Mouse (Mus musculus) myocyte (in vitro differentiated cells): Measurements from ENCODE around the gene Renbp.

Experiments used
- E2F4 ChIP-seq: IDR thresholded peaks from one replicate; pipeline ENCODE4 v1.6.1; 2011; ENCODE audit warnings: mild to moderate bottlenecking, control low read depth, moderate library complexity; ENCODE audit not compliant: insufficient read depth
- MAX ChIP-seq: IDR thresholded peaks from one replicate; pipeline ENCODE4 v1.6.1; 2011; ENCODE audit warnings: low read depth, mild to moderate bottlenecking, control low read depth
- MYOD1 ChIP-seq, 3 experiments: IDR thresholded peaks; one replicate each; pipeline ENCODE4 v1.6.1; 2011; ENCODE audit warnings: control low read depth in 2 of 3, low read depth in 2 of 3, mild to moderate bottlenecking in 2 of 3, moderate library complexity in 1 of 3; ENCODE audit not compliant: insufficient read length in 2 of 3, control insufficient read depth in 1 of 3
- POLR2A ChIP-seq: IDR thresholded peaks from one replicate; pipeline ENCODE4 v1.6.1; 2011; ENCODE audit warnings: low read depth, mild to moderate bottlenecking, control low read depth, moderate library complexity; ENCODE audit not compliant: insufficient read length
- POLR2AphosphoS2 ChIP-seq: IDR thresholded peaks from one replicate; pipeline ENCODE4 v1.6.1; 2011; ENCODE audit warnings: low read depth, control low read depth; ENCODE audit not compliant: insufficient read length
- TCF12 ChIP-seq: IDR thresholded peaks from one replicate; pipeline ENCODE4 v1.6.1; 2011; ENCODE audit warnings: mild to moderate bottlenecking, control low read depth; ENCODE audit not compliant: poor library complexity, insufficient read depth, severe bottlenecking
- USF1 ChIP-seq: IDR thresholded peaks from one replicate; pipeline ENCODE4 v1.6.1; 2011; ENCODE audit warnings: low read depth, mild to moderate bottlenecking, control low read depth, moderate library complexity

GRCm38 (mm10) chrX:73972774-73973173, 42.1 kb upstream of the Renbp start:
- TF ChIP-seq POLR2A (no peak), MAX (no peak), E2F4 (no peak), USF1 (no peak), MYOD1 (IDR thresholded peaks at IDR 0.05; ENCODE audit: control insufficient read depth in 1 of 3, insufficient read length in 2 of 3, low read depth in 2 of 3) (no peak), TCF12 (no peak), POLR2AphosphoS2 (no peak)
